Mouse (Mus musculus) lung, postnatal 25 days (tissue): ENCODE data around the gene Krt17.
"Not testable (repeated sequence)": the region's sequence is repeated elsewhere in the genome, so short reads cannot be mapped to it uniquely, and the experiment has no call there.

Source experiments
- DNase-seq: peaks from one replicate; pipeline ENCODE4 v3.0.0; 2022; ENCODE audit warnings: low spot score

Gene Krt17

GRCm38 (mm10) chr11:100260514-100261234 is at the start of gene Krt17:
TSS of gene Krt17 (minus strand) at chr11:100261029.
- DNase-seq: no peak

GRCm38 (mm10) chr11:100308672-100309071 is 47.8 kb upstream of the Krt17 start:
- DNase-seq: not testable (repeated sequence)

GRCm38 (mm10) chr11:100307900-100308299 is 47.1 kb upstream of the Krt17 start:
- no peak for DNase-seq

DNA sequence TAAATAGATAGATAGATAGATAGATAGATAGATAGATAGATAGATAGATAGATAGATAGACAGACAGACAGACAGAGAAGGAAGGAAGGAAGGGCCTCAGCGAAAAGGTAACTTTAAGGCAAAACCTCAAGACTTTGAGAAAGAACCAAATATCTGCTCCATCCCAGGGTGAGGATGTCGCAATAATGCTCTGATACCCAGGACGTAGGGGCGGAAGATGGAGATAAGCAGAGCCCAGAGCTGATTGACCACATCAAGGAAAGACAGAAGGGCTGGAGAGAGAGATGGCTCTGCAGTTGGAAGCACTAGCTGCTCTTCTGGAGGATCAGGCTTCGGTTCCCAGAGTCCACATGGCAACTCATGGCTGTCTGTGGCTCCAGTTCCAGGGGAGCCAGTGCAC is 40.5 kb upstream of the Krt17 start:
- no peak for DNase-seq

- peak; percentile 50 for DNase-seq
These were observed 39.5 kb upstream of the Krt17 start for GRCm38 (mm10) chr11:100300293-100300692.

- DNase-seq: peak; percentile 77
These were observed 37.6 kb upstream of the Krt17 start for GRCm38 (mm10) chr11:100298274-100299036.

DNA sequence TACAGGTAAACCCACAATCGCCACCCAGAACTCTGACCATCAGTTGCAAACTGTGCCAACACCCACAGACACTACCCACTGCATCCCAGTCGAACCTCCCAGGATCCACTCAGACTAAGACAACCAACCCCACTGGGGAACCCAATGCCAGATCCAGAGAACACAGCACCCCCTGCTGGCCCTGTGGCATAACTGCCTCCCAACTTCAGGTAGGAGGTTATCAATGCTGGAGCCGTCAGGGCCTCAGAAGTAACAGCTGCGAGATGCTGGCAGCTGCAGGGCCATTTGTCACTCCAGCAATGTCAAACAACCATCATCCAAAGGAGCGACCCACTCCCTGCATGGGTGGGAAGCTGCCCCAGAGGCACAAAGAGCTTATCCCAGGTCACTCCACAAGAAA is 37.0 kb upstream of the Krt17 start:
- no peak for DNase-seq

GRCm38 (mm10) chr11:100295308-100295707 is 34.5 kb upstream of the Krt17 start:
- peak; percentile 78 for DNase-seq

DNA sequence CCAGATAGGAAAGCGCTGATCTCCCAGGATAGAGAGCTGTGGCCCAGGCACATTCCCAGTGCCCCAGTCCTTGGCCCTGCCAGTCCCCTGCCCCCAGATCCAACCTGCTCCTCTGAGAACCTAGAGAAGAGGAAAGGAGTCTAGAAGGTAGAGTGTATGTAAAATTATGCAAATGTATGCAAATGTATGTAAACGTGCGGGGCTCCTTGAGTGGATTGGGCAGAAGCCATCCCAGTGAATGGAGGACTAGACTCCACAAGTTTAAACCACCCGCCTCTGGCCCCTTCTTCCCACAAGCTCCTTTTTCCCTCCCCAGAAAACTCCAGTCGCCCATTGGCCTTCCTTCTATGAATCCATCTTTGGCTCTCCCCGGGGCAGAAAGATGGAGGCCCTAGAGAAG is 32.1 kb upstream of the Krt17 start:
- DNase-seq: no peak

DNA sequence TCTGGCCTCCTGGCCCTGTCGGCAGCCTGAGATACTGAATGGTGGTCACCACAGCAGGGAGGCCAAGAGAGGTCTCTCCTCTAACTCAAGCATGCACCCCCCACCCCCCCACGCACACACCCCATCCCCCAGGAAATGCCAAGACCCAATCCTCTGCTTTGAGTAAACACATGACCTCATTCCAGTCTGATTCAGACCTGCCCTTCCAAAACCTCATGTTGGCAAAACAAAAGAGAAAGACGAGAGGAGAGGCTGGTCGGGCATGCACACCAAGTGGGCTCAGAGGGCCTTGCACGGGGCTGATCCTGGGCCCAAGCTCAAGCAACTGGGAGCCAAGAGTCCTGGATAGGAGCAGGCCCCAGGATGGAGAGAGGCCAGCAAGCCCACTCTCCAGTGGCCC is 29.4 kb upstream of the Krt17 start:
- DNase-seq: peak; percentile 44

DNA sequence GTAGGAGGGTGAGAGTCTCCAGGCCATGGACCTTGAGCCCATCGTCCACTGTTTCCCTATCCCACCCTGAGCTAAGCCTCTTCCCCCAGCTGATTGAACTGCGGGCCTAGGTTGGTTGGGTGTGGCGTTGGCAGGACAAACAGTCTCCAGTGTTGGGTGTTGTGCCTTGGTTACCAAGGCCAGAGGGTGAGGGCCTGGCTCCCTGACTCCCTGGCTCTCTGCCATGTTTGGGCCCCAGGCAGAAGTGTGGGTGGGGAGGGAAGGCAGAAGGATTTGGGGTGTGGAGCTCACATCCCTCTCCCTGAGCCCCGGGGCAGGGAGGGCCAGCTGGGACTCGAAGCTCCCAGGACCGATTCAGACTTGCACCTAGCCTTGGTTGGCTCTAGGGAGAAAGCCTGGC is 28.1 kb upstream of the Krt17 start:
- peak; percentile 90 for DNase-seq

DNA sequence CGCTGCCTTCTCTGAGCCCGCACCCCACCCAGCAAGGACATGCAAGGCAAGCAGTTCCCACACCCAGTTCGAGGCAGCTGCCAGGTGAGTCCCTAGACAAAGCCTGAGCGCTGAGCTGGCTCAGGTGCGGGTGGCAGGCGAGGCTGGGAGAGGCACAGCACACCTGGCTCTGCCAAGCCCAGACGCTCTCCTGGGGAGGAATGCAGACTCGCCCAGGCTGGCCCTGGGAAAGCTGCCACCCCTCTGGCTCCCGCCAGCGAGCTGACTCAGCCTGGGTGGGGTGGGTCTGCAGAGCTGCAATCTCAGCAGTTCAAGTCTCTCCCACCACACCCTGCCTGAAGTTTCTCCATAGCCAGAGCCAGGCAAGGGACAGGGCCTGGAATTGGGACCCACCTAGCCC is 26.2 kb upstream of the Krt17 start:
- peak; percentile 86 for DNase-seq

DNA sequence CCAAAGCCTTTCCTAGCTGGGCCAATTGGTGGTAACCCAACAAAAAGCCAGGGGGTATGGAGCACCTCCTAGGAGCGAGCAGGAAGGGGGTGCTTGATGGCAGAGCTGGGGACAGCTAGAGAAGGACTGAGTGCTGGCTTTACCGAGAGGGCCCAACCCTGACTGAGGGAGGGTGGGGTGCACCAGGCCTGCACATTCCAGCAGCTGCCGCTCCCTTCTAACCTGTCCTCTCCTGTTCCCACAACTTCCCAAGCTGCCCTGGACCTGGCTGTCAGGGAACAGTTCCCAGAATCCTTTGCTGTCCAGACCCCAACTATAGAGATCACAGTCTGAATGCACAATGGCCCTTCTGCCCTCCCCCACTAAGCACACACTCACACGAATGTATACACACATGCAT is 24.2 kb upstream of the Krt17 start:
- peak; percentile 54 for DNase-seq

- peak; percentile 82 for DNase-seq
These were observed 21.7 kb upstream of the Krt17 start for GRCm38 (mm10) chr11:100282549-100282948.

DNA sequence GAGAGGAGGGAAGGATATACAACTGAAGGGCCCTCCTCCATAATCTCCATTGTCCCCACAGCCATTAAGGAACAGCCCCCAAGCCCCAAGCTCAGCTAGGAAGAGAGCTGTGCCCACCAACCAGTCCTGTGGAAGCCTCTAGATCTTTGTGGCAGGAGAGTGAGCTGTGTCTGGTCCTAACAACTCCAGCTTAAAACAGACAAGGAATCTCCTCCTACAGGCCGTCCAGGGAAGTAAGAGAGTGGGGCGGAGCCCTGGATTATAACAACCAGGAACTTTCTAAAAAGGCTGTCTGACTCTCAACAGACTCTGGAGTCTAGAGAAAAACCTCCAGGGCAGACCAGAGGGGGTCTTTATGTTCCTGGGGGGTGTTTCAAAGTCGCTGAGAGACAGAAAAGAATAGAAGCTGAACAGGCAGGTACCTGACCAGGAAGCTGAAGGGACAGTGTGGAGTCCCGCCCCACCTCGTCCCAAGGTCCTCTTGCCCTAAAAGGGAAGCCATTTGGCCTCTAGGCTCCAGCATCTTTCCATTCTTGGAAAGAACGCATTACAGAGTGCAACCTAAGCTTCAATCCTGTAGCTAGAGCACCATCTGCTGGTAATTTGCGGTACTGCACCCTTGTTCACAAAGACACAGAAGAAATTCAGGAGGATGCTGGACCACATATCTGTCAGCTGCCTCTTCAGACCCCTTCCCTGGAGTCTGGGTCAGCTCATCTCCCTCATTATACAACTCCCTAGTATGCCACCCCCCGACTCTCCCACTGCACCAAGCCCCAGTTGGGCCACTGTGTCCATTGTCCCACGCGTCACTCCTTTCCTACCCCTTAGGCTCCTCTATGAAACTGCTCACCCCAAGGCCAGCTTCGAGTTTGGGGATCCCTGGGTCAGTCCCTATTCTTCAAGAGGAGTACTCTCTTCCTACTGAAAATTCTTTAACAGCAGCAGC is 21.0 kb upstream of the Krt17 start:
- DNase-seq: peak; percentile 79

- no peak for DNase-seq
These were observed 17.9 kb upstream of the Krt17 start for GRCm38 (mm10) chr11:100278759-100279158.

- no peak for DNase-seq
These were observed 17.1 kb upstream of the Krt17 start for GRCm38 (mm10) chr11:100277726-100278480.

DNA sequence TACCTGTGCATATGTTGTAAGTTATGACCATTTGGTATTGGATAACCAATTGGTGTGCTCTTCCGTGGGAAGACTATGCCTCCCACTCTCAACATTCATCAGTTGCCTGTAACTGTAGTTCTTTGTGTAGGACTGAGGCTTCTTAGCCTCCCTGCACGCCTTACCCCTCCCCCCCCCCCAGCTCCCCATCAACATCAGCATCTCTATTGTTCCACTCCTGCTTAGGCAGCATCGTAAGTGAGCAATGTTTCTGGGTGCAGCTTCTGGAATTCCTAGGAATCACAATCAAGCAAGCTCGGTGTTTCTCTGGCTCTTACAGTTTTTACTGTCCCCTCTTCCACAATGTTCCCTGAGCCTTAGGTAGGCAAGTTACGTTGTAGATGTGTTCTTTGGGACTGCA is 14.6 kb upstream of the Krt17 start:
- DNase-seq: no peak

DNA sequence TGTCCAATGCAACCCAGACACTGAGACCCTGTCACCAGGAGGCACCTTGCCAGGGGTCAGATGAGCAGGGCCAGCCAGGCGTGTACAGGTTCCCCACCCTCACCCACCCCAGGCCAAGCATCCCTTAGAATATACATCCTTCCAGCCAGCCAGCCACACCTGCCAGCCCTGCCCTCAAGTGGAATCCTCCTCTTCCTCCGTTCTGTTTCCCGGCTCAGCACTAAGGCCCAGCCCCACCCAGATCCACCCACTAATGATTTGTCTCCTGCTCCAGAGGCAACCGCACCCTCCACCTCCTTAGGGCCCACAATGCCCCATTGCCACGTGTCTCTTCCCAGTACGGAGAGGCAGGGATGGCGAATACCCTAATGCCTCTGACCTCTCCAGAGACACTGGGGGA is 13.9 kb upstream of the Krt17 start:
- no peak for DNase-seq

DNA sequence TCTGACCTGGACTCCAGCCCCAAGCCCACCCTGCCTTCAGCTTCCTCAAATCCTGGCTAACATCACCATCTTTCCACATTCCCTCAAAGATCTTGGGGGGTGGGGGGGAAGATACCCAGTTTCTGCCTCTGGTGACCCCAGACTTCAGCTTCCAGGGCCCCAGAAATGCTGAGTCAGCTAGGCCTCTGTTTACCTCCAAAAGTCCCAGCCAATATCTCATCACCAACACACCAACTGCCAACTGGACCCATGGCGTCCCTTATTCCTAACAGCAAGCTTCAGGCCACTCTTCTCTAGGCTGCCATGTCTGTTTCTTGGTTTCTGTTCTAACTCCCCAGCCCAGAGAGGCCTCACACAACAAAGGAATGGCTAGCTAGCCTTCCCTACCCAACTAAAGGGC is 11.0 kb upstream of the Krt17 start:
- DNase-seq: no peak

DNA sequence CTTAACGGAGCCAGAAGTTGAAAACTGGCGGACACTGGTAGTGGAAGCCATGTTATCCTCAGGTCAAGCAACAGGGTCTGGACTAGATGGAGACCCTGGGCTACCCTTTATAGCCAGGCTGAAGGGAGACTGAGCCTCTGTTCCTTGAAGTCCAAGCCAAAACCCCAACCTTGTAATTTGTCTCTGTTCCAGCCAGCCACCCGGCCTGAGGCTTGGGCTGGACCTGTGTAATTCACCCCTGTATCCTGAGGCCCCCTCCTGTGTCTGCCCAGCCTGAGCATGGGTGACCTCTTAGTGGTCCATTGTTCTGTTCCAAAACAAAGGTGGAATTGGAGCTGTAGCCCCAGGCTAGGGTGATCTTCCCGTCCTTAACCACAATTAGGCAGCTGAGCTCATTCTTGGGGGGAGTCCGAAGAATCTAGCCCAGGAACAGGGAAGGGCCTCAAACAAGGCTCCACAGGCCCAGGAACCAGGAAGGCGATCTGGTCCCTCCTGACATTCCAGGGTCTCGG is 9.0 kb upstream of the Krt17 start, which contains the start of gene Krt42:
TSS of gene Krt42 (minus strand) at position 51 of the 512 bp plus-strand sequence.
- no peak for DNase-seq
